Mouse (Mus musculus) cerebellum, postnatal 25 days (tissue): ENCODE measurements at regions not wholly inside any gene's neighbourhood (a gene's known extent, or its start where the extent isn't known, plus 50 kb on each side); places are given as distances from the start of the nearest gene placed in this dataset.

Experiments used
- DNase-seq, 2 experiments: peaks; one replicate each; pipeline ENCODE4 v3.0.0; 2021; ENCODE audit warnings: mixed read lengths in 2 of 2

GRCm38 (mm10) chr13:29136231-29136630 is 182.7 kb upstream of the Sox4 start:
- no peak for DNase-seq

DNA sequence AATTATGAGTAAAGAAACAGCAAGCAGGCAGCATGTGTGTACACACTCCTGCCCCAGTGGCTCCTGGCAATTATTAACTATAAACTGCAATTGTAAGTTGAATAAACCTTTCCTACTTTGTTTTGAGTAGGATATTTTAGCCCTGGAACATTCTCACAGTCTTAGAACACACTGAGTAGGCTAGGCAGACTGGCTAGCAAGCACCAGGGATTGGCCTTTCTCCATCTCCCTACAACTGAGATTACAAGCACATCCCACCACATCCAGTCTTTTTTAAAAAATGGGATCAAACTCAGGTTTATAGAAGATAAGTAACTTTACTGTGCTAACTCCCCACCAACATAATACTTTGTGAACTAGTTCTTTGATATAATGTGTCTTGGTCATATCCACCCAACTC is 174.0 kb upstream of the Sox4 start:
- DNase-seq = no peak

DNA sequence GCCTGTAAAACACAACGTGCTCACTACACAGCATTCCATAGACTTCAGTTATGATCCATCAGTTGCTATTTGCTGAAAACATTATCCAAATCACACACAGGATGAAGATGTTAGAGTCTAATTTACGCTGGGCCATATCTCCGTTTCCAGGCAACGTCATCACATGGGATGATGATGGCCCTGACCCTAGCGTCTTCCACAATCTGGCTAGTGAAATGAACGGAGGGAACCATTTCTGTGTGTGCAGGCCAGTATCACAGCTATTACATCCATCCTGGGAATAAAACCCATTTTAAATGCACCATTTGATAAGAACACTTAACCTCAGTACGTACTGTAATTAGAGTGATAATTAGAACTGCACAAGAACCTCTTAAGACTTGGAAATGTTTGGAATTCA is 170.0 kb upstream of the Sox4 start:
- no peak for DNase-seq

DNA sequence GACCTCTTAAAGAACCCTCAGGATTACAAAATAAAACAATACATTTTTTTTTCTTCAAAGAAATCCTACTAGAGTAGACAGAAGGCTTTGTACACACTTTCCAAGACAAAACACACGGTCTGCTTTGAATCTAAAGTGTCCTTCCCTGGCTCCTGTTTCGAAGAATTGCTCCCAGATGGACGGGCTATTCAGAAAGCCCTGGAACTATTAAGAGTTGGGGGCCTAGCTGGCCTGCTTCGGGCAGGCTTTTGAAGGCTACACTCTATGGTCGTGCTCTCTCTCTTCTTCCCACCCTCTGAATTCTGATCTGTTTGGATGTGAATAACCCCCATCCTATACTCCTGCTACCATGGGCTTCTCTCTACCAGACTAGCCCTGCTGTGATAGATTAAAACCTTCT is 167.6 kb upstream of the Sox4 start:
- DNase-seq = no peak

GRCm38 (mm10) chr13:29119357-29119756 is 165.8 kb upstream of the Sox4 start:
- no peak for DNase-seq

DNA sequence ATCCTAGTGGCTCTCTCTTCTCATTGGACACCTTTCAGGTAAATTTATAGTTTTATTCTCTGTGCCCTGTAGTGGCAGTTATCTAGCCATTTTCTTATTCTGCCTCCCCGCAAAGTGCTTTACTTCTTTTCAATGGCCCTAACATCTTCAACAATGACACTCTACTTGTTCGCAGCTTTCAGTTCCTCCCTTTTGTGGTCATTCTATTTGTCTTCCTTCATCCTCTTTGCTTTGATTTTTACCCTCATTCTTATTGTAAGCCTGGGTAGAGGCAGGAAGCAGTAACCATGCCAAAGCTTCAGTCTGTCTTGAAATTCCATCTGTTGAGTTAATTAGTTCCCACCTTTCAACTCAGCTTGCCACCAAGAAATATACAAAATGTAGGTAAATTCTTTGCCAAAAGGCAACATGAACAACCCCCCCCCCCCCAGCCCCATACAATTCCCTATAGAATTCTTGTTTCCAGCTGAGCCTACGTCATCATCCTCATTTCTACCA is 161.5 kb upstream of the Sox4 start:
- no peak for DNase-seq

DNA sequence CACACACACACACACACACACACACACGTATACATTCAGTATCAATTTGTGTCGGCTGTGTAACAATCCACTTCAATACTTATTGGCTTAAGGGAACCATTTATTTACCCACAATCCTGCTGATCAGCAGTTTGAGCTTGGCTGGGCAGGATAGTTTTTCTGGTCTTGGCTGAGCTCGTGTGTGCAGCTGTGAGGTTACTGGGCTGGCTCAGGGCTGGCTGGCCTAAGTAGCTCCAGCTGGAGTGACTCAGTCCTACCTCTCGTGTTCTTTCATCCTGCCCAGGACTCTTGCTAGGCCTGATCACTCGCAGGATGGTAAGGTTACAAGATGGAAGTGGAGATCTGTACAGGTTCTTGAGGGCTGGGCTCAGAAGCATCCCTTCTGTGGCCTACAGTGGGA is 156.6 kb upstream of the Sox4 start:
- DNase-seq = no peak

DNA sequence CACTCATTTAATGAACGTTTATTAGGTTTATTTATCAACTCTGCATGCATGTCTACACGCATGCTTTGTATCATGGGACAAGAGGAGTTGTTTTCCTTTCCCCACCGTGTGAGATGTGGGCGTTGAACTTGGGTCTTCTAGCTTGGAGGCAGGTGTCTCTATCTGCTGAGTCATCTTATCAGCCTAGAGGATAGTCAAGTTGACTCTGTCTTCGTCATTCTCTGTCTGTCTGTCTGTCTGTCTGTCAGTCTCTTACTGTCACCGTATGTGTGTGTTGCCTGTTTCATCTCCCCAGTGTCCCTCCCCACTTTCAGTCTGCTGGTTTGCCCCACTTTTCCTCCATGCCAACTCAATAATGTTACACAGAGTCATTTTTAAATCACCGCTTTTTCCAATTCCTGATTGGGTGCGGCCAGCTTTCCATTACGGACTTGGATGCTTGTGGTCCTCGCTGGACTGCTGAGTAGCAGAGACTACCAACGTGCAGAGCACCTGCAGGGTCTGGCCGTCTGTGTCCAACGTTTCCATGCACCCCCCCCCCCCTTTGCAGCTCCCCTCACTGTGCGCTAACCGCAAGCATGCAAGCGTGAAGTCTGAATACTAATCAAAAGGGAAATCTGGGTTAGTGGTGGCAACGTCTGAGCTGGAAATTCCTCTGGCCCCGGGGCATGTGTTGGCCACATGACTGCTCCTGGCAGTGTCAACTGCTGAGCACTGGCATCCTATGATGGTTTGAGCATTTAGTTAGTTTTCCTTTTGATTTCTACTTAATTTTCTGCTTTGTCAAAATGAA is 155.7 kb upstream of the Sox4 start:
- DNase-seq = peak; percentile 12 to 34

DNA sequence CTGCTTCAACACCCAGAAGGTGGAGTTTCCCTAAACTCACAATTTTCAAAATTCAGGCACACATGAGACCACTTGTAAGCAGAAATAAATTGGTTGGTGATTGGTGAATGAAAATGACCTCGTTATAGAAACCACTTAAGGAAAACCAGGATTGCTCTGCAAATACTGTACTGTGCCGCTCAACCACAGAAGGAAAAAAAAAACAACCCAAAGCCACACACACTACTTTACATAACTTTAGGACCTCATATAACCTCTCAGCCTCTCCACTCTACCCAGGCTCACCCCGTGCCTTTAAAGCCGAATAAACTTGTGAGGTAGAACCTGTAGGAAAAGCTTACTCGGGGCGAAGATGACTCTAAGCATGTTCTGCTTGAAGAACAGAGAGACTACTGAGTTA is 154.7 kb upstream of the Sox4 start:
- no peak for DNase-seq

- no peak for DNase-seq
Observed at GRCm38 (mm10) chr13:29092166-29092565, 138.7 kb upstream of the Sox4 start.

DNA sequence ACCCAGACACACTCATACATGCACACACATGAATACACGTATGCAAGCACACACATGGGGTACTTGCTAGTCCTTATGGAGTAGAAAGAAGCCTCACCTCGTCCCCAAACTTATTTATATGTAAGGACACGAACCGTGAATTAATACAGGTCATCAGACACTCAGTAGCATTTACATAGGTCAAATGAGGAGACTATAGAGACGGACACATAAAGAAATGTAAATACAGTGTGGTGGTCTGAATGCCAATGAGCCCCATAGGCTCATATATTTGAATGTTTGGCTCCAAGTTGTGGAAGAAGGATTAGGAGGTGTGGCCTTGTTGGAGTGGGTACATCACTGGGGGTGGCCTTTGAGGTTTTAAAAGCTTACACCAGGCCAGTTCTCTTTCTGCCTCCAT is 133.3 kb upstream of the Sox4 start:
- DNase-seq = no peak

DNA sequence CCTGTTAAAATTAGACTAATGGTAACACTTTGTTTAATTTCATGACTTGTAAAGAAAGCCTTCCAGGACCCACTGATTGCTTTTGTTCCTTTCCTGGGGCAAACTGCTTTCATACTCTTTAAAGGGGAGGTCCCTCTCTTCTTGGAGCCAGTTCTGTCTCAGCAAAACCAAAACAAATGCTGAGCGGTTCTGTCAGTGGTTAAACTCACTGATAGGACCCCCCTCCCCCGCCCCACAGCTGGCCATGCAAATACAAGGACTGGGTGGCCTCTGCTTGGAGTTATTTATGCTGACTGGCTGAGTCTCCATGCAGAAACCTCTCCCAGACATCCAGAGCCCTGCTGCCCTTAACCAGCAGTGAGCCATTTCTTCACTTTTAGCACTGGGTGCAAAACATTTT is 127.6 kb upstream of the Sox4 start:
- no peak for DNase-seq

GRCm38 (mm10) chr13:29079841-29080240 is 126.3 kb upstream of the Sox4 start:
- DNase-seq = no peak

GRCm38 (mm10) chr13:29073630-29074029 is 120.1 kb upstream of the Sox4 start:
- no peak for DNase-seq

- DNase-seq = no peak
Observed at GRCm38 (mm10) chr13:29063924-29064323, 110.4 kb upstream of the Sox4 start.

GRCm38 (mm10) chr13:29058685-29059084 is 105.2 kb upstream of the Sox4 start:
- DNase-seq = no peak

GRCm38 (mm10) chr13:29049730-29050129 is 96.2 kb upstream of the Sox4 start:
- DNase-seq = no peak

- no peak for DNase-seq
Observed at GRCm38 (mm10) chr13:29048990-29049576, 95.6 kb upstream of the Sox4 start.

DNA sequence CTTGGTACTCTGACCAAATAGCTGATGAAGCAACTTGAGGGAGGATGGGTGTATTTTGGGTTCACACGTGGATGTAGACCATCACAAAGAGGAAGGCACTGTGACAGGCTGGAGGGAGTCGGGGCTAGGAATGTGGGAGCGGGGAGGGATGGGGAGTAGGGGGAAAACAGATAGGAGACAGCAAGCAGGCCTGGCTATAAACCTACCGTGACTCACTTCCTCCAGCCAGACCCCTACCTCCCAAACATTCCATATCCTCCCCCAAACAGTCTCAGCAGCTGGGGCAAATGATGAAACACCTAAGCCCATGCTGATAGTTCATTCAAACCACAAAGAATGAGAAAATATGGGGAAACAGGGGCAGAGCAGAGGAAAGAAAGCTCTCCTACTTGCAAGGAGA is 91.1 kb upstream of the Sox4 start:
- DNase-seq = no peak

DNA sequence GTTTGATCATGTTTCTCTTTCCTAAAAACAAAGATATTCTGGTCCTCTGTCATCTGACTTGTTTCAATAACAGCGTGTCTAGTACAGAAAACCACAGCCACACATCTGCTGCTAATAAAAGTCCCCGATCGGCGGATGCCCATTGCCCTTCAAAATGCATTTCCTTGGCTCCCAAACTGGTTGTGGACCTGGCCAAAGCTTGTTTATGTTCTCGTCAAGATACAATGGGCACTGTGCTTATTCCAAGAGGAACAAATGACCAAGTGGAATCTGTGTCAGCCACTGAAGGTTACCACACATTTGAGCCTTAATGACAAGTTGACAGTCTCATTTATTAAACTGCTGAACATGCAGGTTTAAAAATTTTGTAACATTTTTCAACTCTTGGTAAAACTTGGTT is 86.8 kb upstream of the Sox4 start:
- no peak for DNase-seq

GRCm38 (mm10) chr13:29034904-29035303 is 81.4 kb upstream of the Sox4 start:
- DNase-seq = no peak

GRCm38 (mm10) chr13:29034444-29034843 is 80.9 kb upstream of the Sox4 start:
- no peak for DNase-seq

GRCm38 (mm10) chr13:29027146-29027545 is 73.6 kb upstream of the Sox4 start:
- DNase-seq = no peak

DNA sequence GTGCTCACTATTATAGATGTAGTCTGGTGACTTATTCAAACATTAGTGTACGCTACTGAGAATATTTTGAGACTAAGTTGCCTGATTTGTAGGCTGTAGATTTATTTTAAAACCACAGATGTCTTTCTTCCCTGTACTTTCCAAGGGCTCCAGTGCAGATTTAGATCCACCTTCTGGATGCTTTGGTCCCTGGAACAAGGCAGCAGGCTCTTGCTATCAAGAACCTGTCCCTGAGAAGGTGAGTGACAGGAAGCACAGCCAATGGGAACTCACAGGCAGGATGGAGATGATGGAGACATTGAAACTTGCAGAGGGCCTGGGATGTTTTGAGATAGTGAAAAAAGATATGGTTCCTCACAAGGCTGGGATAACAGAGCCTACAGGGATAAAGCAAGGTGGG is 70.0 kb upstream of the Sox4 start:
- no peak for DNase-seq

- no peak for DNase-seq
Observed at GRCm38 (mm10) chr13:29019839-29020238, 66.3 kb upstream of the Sox4 start.
